Mouse (Mus musculus) kidney, postnatal 0 days (tissue): ENCODE measurements at regions not wholly inside any gene's neighbourhood (a gene's known extent, or its start where the extent isn't known, plus 50 kb on each side); places are given as distances from the start of the nearest gene placed in this dataset.

ENCODE experiments used
- ATAC-seq: fragments of 200-750 bp; cut with Nextera tagmentation; replicated peaks from 2 replicates; pipeline ENCODE4 v1.8.0; 2017; ENCODE audit warnings: low read depth, moderate number of reproducible peaks, moderate TSS enrichment, moderate library complexity; ENCODE audit not compliant: low FRiP score
- DNase-seq: peaks from one replicate; pipeline ENCODE4 v3.0.0-alpha.2; 2016; ENCODE audit warnings: low spot score
- H3K27ac ChIP-seq: fragments of 300-500 bp; sonication (generic); 2 replicates; pipeline ENCODE4 v1.5.1; 2014; ENCODE audit warnings: mild to moderate bottlenecking
- H3K27me3 ChIP-seq: fragments of 300-500 bp; sonication (generic); 2 replicates; pipeline ENCODE4 v1.6.1; 2014; ENCODE audit warnings: low read length, mixed read lengths; ENCODE audit not compliant: insufficient read depth
- H3K36me3 ChIP-seq: fragments of 300-500 bp; sonication (generic); 2 replicates; pipeline ENCODE4 v1.6.1; 2014; ENCODE audit warnings: low read length, mixed read lengths; ENCODE audit not compliant: insufficient read depth
- H3K4me1 ChIP-seq: fragments of 300-500 bp; sonication (generic); replicated peaks from 2 replicates; pipeline ENCODE4 v1.6.1; 2014; ENCODE audit warnings: antibody characterized with exemption, low read length, mixed read lengths; ENCODE audit not compliant: insufficient read depth
- H3K4me2 ChIP-seq: fragments of 300-500 bp; sonication (generic); 2 replicates; pipeline ENCODE4 v1.6.1; 2014; ENCODE audit warnings: mild to moderate bottlenecking, low read length, moderate library complexity, mixed read lengths
- H3K4me3 ChIP-seq: fragments of 300-500 bp; sonication (generic); replicated peaks from 2 replicates; pipeline ENCODE4 v1.5.1; 2014; ENCODE audit warnings: low read depth, low read length
- H3K9ac ChIP-seq: fragments of 300-500 bp; sonication (generic); 2 replicates; pipeline ENCODE4 v1.6.1; 2014; ENCODE audit warnings: low read depth, low read length
- H3K9me3 ChIP-seq: fragments of 300-500 bp; sonication (generic); replicated peaks from 2 replicates; pipeline ENCODE4 v1.6.1; 2016; ENCODE audit warnings: low read length, inconsistent platforms, mixed read lengths
- CTCF ChIP-seq: IDR thresholded peaks from 2 replicates; pipeline ENCODE4 v1.5.1; 2016; ENCODE audit warnings: antibody characterized with exemption, low read depth, mild to moderate bottlenecking, moderate library complexity
- WGBS: fragments of 180-500 bp; shearing (Covaris S2); extraction: QIAGEN DNeasy Blood & Tissue Kit; methylation state at CpG from one replicate; pipeline ENCODE4 v1.1.7; 2014; 5-methylcytosine and 5-hydroxymethylcytosine counted together

DNA sequence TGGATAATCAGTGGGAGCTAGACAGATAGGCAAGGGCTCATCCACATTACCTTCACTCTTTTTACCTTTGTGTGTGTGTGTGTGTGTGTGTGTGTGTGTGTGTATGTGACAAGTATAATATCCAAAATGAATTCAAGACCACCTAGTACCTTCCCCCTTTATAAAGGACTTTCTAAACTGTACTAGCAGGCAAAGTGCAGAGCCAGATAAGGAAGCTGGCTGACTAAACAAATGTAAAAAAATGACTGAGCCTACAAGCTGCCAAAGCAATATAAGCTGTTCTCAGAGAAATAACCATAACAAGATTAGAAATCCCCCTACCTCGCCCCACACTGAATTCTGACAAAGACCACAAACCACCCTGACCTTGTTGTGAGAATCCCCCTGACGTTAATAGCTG lies 586.8 kb upstream of the Chrm3 start:
- Histone ChIP-seq H3K36me3 (no peaks in the 10 kb centered on the region), H3K4me1 (no peaks in the 10 kb centered on the region), H3K9me3 (no peaks in the 10 kb centered on the region), H3K4me2 (no peak overlapping the region), H3K27ac (no peak overlapping the region), H3K9ac (no peak overlapping the region), H3K27me3 (no peaks in the 10 kb centered on the region), H3K4me3 (no peak overlapping the region)
- TF ChIP-seq CTCF = no peak
- 74% methylated on average over 2 of the region's 2 CpGs for WGBS
- no peak for ATAC-seq
- DNase-seq = no peak

DNA sequence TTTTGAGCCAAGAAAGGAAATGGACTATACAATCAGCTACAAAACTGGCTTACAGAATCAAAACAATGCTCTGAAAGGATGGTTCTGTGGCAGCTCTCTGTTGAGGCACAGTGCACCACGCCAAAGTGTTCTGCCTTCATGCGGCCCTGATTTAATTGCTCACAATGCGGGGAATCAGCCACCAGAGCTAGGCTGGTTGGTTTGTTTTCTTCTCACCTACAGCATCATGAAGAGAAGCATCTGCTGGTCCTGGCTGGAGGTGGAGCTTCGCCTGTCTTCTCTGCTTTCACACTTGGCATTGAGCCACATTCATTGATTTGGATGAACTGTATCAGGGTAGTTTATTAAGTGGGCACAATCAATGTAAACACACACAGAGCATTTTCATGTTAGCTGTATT lies 583.2 kb upstream of the Chrm3 start:
- DNase-seq = no peak
- no peaks in the 10 kb centered on the region for H3K27me3 ChIP-seq
- no peaks in the 10 kb centered on the region for H3K4me1 ChIP-seq
- WGBS = 64% methylated on average over 4 of the region's 4 CpGs
- no peak overlapping the region for H3K4me2 ChIP-seq
- no peaks in the 10 kb centered on the region for H3K9me3 ChIP-seq
- H3K36me3 ChIP-seq = no peaks in the 10 kb centered on the region
- no peak overlapping the region for H3K27ac ChIP-seq
- ATAC-seq = no peak
- no peak overlapping the region for H3K4me3 ChIP-seq
- TF ChIP-seq CTCF = no peak
- no peak overlapping the region for H3K9ac ChIP-seq

DNA sequence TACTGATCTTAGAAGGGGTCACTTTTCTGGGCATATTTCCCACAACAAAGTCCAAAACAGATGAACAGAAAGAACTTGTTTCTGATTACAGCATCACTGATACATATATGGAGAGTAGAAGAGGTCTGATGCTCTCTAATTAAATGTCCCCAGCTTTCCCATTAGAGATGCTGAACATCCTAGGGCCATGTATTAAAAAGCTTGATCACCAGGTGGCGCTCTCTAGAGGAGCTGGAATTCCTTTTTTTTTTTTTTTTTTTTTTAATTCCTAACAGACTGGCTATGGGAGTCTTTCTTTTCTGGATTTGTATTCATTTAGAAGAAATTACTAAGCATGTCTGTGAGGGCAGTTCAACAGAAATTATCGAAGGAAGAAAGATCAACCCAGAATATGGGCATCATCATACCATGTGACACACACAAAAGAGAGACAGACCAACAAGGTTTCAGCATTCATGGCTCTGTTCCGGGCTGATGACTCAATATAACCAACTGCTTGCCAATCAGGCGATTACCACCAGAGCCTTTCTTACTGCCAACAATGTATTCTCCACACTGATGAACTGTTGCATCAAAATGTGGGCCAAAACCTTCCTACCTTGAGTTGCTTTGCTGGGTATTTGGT lies 581.5 kb upstream of the Chrm3 start:
- H3K4me2 ChIP-seq = no peak overlapping the region
- 65% methylated on average over 4 of the region's 4 CpGs for WGBS
- peak; percentile 62 for DNase-seq

DNA sequence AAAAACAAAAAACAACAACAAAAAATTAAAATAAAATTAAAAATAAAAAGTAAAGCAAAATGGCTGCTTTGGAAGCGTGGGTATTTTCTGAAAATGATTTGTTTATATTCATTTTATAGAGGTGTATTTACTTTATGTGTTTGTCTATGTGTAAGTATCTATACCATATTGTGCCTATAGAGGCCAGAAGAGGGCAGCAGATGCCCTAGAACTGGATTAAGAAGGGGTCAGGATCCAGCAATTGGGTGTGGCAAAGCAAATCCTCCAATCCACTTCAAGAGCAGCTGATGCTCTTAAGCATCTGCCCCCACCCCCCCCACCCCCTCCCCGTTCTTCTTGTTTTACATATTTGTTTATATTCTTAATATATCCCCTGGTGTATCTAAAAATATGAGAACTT lies 577.6 kb upstream of the Chrm3 start:
- Histone ChIP-seq H3K4me3 (no peak overlapping the region), H3K27ac (no peak overlapping the region), H3K9me3 (no peaks in the 10 kb centered on the region), H3K36me3 (no peaks in the 10 kb centered on the region), H3K9ac (no peak overlapping the region), H3K27me3 (no peaks in the 10 kb centered on the region), H3K4me2 (no peak overlapping the region), H3K4me1 (no peaks in the 10 kb centered on the region)
- no peak for DNase-seq
- ATAC-seq = no peak
- 94% methylated on average over 2 of the region's 2 CpGs for WGBS
- no peak for TF ChIP-seq CTCF

More for the DNA sequence above, 581.5 kb upstream of the Chrm3 start:
- H3K9ac ChIP-seq = no peak overlapping the region
- H3K9me3 ChIP-seq = no peaks in the 10 kb centered on the region
- no peaks in the 10 kb centered on the region for H3K36me3 ChIP-seq
- no peak for ATAC-seq
- peak; percentile 69 for TF ChIP-seq CTCF
- H3K4me1 ChIP-seq = no peaks in the 10 kb centered on the region
- no peaks in the 10 kb centered on the region for H3K27me3 ChIP-seq
- H3K4me3 ChIP-seq = no peak overlapping the region
- H3K27ac ChIP-seq = no peak overlapping the region

DNA sequence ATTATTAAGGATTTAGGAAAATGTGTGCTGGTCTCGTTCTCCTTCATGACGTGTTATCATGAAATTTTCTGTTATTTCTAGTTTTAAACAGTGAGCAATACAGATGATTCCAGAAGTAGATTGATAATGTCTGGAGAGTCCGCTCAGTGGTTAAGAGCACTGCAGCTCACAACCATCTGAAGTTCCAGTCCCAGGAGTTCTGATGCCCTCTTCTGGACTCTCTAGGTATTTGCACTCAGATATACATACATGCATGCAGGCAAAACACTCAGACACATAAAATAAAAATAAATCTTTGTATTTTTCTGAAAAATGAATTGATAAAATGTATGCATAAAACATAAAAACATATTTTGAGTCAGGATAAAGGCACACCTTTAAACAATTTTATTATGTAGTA lies 570.1 kb upstream of the Chrm3 start:
- no peak for ATAC-seq
- whole genome bisulfite sequencing = 94% methylated on average over 3 of the region's 3 CpGs
- H3K9me3 ChIP-seq = no peaks in the 10 kb centered on the region
- H3K9ac ChIP-seq = no peak overlapping the region
- H3K36me3 ChIP-seq = no peaks in the 10 kb centered on the region
- H3K4me2 ChIP-seq = no peak overlapping the region
- TF ChIP-seq CTCF = peak; percentile 51
- H3K27me3 ChIP-seq = no peaks in the 10 kb centered on the region
- H3K4me1 ChIP-seq = no peaks in the 10 kb centered on the region
- no peak for DNase-seq
- H3K4me3 ChIP-seq = no peak overlapping the region
- H3K27ac ChIP-seq = no peak overlapping the region

DNA sequence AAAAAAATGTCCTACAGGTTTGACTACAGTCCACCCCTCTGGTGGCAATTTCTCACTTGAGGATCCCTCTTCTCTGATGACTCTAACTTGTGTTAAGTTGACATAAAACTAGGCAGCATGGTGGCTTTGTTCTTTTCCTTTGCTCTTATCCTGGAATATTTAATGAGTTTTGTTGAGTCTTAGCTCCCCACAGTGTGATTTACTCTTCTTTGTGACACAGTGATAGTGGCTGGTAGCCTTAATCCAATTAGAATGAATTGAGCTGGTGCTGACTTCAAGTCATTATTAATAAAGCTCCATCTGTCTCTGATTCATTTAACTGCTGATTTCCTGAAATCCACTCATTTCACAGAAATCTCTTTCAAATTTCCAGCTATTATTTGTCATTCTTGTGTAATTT lies 553.7 kb upstream of the Chrm3 start:
- H3K36me3 ChIP-seq = no peaks in the 10 kb centered on the region
- H3K9ac ChIP-seq = no peak overlapping the region
- no peaks in the 10 kb centered on the region for H3K9me3 ChIP-seq
- no peak overlapping the region for H3K27ac ChIP-seq
- ATAC-seq = no peak
- H3K4me3 ChIP-seq = no peak overlapping the region
- H3K27me3 ChIP-seq = no peaks in the 10 kb centered on the region
- no peak overlapping the region for H3K4me2 ChIP-seq
- no peak for TF ChIP-seq CTCF
- no peak for DNase-seq
- H3K4me1 ChIP-seq = no peaks in the 10 kb centered on the region

DNA sequence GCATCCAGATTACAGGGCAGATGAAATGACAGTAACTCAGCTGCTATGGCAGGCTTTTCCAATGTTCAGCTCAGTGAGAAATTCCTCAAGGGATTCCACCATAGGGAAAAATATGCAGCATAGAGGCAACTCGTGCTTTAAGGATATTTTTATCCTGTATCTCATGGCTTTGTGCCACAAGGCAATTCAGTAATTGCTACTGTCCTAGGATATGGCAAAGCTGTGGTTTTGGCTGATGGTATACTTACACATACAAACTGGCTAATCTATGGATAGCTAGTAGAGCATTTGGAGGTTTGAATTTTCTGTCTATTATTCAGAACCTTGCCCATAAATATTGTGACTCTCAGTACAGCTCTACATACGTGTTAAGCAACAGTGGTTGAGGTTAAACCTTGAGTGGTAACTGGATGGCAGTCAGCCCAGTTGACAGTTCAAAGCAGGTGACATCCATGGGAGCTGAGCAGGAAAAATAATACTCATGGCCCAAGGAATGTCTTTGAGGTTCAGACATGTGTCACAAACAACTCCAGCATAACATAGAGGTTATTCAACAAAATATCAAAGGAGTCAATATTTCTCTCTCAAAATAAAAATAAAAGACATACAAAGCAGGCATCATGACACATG lies 548.6 kb upstream of the Chrm3 start:
- peak; percentile 2 for DNase-seq
- H3K27ac ChIP-seq = no peak overlapping the region
- no peaks in the 10 kb centered on the region for H3K4me1 ChIP-seq
- H3K36me3 ChIP-seq = no peaks in the 10 kb centered on the region
- H3K4me3 ChIP-seq = no peak overlapping the region
- H3K27me3 ChIP-seq = no peaks in the 10 kb centered on the region
- no peak overlapping the region for H3K4me2 ChIP-seq
- ATAC-seq = no peak
- H3K9ac ChIP-seq = no peak overlapping the region
- no peak for TF ChIP-seq CTCF
- H3K9me3 ChIP-seq = no peaks in the 10 kb centered on the region
- 40% methylated on average over 2 of the region's 2 CpGs for WGBS
